7 mouse cellular contexts compared by ENCODE assay signal in genomic region chr1:162253971-162254641, GRCm38 (mm10).
DNase-seq lines count a peak whose midpoint lies in the region; ATAC-seq and TF ChIP-seq lines count a peak whose summit lies in the region.

No protein-coding gene starts in this region.

- DNase-seq in liver, adult 2 months (ENCODE audit: extremely low read depth, low read depth, low spot score), result peak; percentile 15
- DNase-seq in liver, result no peak
- DNase-seq in embryo, embryonic 9.5 days (ENCODE audit: extremely low spot score), result peak; percentile 32
- DNase-seq in kidney, postnatal 0 days (ENCODE audit: low spot score), result peak; percentile 37
- no peak for DNase-seq in testis, postnatal 14 days (ENCODE audit: low spot score)
- no peak for DNase-seq in right cerebral cortex, adult 2 months (ENCODE audit: low spot score in 2 of 2)

- 73% methylated on average over 8 of the region's 8 CpGs for WGBS in liver, adult 2 months
- 43% methylated on average over 8 of the region's 8 CpGs for WGBS in kidney, postnatal 0 days

- H3K4me2 ChIP-seq in kidney, postnatal 0 days (ENCODE audit: low read length), result no peak overlapping the region
- H3K4me2 ChIP-seq in myocyte (ENCODE audit: low read depth), result peak overlapping the region; percentile 26

- no peaks in the 10 kb centered on the region for H3K36me3 ChIP-seq in liver, adult 2 months (ENCODE audit: control insufficient read depth, insufficient read depth, low read length)
- H3K36me3 ChIP-seq in kidney, postnatal 0 days (ENCODE audit: insufficient read depth, low read length), result no peaks in the 10 kb centered on the region
- H3K36me3 ChIP-seq in myocyte (ENCODE audit: control insufficient read depth, insufficient read depth), result no peaks in the 10 kb centered on the region

- no peaks in the 10 kb centered on the region for H3K4me1 ChIP-seq in liver, adult 2 months (ENCODE audit: control insufficient read depth, insufficient read depth, low read length)
- H3K4me1 ChIP-seq in kidney, postnatal 0 days (replicated peaks; ENCODE audit: insufficient read depth, low read length), result 0 out of 2 replicates have a peak, but pooled peaks cover 4% of the 10 kb centered on the region

- no peak overlapping the region for H3K27ac ChIP-seq in liver, adult 2 months (replicated peaks; ENCODE audit: insufficient read depth, low read depth, low read length)
- 0 out of 2 replicates have a peak overlapping the region, but pooled peaks have one; percentile 13 for H3K27ac ChIP-seq in kidney, postnatal 0 days

- TF ChIP-seq CTCF in liver, adult 2 months (IDR thresholded peaks at IDR 0.05; ENCODE audit: low read depth, low read length), result no peak
- no peak for TF ChIP-seq CTCF in kidney, postnatal 0 days (IDR thresholded peaks at IDR 0.05; ENCODE audit: low read depth)

- no peak for ATAC-seq in kidney, postnatal 0 days (replicated peaks; ENCODE audit: low FRiP score, low read depth)

- H3K9ac ChIP-seq in liver, adult 2 months (ENCODE audit: low read depth, low read length), result no peak overlapping the region
- H3K9ac ChIP-seq in kidney, postnatal 0 days (ENCODE audit: low read depth, low read length), result no peak overlapping the region

- H3K9me3 ChIP-seq in kidney, postnatal 0 days (replicated peaks; ENCODE audit: low read length), result no peaks in the 10 kb centered on the region

- no peaks in the 10 kb centered on the region for H3K79me2 ChIP-seq in liver, adult 2 months (ENCODE audit: control insufficient read depth, insufficient read depth, low read length)
- no peaks in the 10 kb centered on the region for H3K79me2 ChIP-seq in myocyte (ENCODE audit: control insufficient read depth, insufficient read depth)

- H3K4me3 ChIP-seq in liver, adult 2 months (ENCODE audit: insufficient read depth, low read depth, low read length), result no peak overlapping the region
- H3K4me3 ChIP-seq in kidney, postnatal 0 days (replicated peaks; ENCODE audit: low read depth, low read length), result no peak overlapping the region
- H3K4me3 ChIP-seq in myocyte, result no peak overlapping the region

- TF ChIP-seq POLR2A in liver, adult 2 months (IDR thresholded peaks at IDR 0.05; ENCODE audit: extremely low read depth, insufficient read depth, low read length), result no peak
- no peak for TF ChIP-seq POLR2A in myocyte (IDR thresholded peaks at IDR 0.05; ENCODE audit: insufficient read length, low read depth)

- no peak overlapping the region for H3ac ChIP-seq in myocyte (ENCODE audit: control insufficient read depth, insufficient read length)

- no peaks in the 10 kb centered on the region for H3K27me3 ChIP-seq in liver, adult 2 months (ENCODE audit: control insufficient read depth, insufficient read depth, low read length)
- H3K27me3 ChIP-seq in kidney, postnatal 0 days (ENCODE audit: insufficient read depth, low read length), result no peaks in the 10 kb centered on the region
- H3K27me3 ChIP-seq in myocyte (ENCODE audit: control insufficient read depth, insufficient read depth, insufficient read length), result no peaks in the 10 kb centered on the region

TF ChIP-seq in myocyte, 11 proteins besides CTCF, POLR2A, EP300 and RAD21:
- TF ChIP-seq MYOD1 (IDR thresholded peaks at IDR 0.05; ENCODE audit: control insufficient read depth in 1 of 3, insufficient read length in 2 of 3, low read depth in 2 of 3) (no peak), USF1 (IDR thresholded peaks at IDR 0.05; ENCODE audit: low read depth) (no peak), MAX (IDR thresholded peaks at IDR 0.05; ENCODE audit: low read depth) (no peak), POLR2AphosphoS2 (IDR thresholded peaks at IDR 0.05; ENCODE audit: insufficient read length, low read depth) (no peak), MYOG (IDR thresholded peaks at IDR 0.05; ENCODE audit: control insufficient read depth in 1 of 3, insufficient read depth in 1 of 3, insufficient read length in 2 of 3, low read depth in 2 of 3) (no peak), CEBPB (IDR thresholded peaks at IDR 0.05; ENCODE audit: insufficient read depth, poor library complexity, severe bottlenecking) (no peak), SRF (IDR thresholded peaks at IDR 0.05; ENCODE audit: control insufficient read depth, insufficient read length, low read depth) (no peak), TCF12 (IDR thresholded peaks at IDR 0.05; ENCODE audit: insufficient read depth, poor library complexity, severe bottlenecking) (no peak), TCF3 (IDR thresholded peaks at IDR 0.05; ENCODE audit: insufficient read length, low read depth) (no peak)

Comparison
In these comparisons a context has a peak if more than half of its experiments do, and no peak if none do; other contexts are left out.
1. DNase-seq: peak in liver, adult 2 months (single experiment), embryo, embryonic 9.5 days (single experiment) and kidney, postnatal 0 days (single experiment); none in liver (single experiment), testis, postnatal 14 days (single experiment) and right cerebral cortex, adult 2 months (0 of 2).